Mouse (Mus musculus) thymus, postnatal 4 days (tissue): ENCODE data around the gene Ttc6.

ENCODE experiments used
- DNase-seq: peaks from one replicate; pipeline ENCODE4 v3.0.0; 2021

The Ttc6 gene

GRCm38 (mm10) chr12:57563909-57564308 is at the start of gene Ttc6:
Ttc6 (plus strand) TSS chr12:57564113.
- DNase-seq, result no peak

- DNase-seq, result no peak
Observed at GRCm38 (mm10) chr12:57514552-57514951, 49.4 kb upstream of the Ttc6 start.

- no peak for DNase-seq
Observed at GRCm38 (mm10) chr12:57515702-57516377, 48.1 kb upstream of the Ttc6 start.

- DNase-seq, result no peak
Observed at GRCm38 (mm10) chr12:57528335-57528734, 35.6 kb upstream of the Ttc6 start.

- no peak for DNase-seq
Observed at GRCm38 (mm10) chr12:57530474-57530873, 33.4 kb upstream of the Ttc6 start.

GRCm38 (mm10) chr12:57534517-57534878 is 29.4 kb upstream of the Ttc6 start:
- no peak for DNase-seq

DNA sequence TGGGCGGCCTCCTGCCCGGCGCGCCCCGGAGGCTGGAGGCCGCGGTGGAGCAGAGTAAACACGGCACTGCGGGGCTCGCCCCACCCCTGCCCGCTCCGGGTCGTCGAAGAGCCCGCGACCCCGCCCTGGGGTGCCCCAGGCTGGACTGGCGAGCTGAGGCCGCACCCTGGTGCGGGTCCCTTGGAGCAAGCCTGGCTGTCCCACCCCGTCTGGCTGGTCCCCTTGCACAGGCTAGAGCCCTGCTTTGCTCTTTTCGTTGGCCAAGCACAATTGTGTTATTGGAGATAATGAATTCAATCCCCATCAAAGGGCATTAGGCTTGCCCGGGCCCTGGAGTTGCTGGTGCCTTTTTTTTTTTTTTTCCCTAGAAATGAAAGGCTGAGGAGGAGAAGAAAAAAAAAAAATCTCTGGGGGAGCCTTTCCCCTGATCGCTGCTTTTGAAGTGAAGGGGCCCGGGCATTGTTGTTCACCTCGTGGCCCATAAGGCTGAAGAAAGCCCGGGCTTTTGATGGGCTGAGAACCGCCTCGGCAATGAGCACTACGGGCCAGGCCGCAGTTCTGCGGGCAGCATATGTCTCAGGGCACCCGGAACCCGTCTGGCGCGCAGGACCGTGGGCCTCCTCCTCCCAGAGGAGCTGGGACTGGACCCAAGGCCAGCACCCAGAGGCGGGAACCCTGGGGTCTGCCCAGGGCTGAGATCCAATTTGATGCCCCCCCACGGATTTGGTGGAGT is 28.9 kb upstream of the Ttc6 start:
- DNase-seq, result no peak

- DNase-seq, result no peak
Observed at GRCm38 (mm10) chr12:57536056-57536908, 27.6 kb upstream of the Ttc6 start.

DNA sequence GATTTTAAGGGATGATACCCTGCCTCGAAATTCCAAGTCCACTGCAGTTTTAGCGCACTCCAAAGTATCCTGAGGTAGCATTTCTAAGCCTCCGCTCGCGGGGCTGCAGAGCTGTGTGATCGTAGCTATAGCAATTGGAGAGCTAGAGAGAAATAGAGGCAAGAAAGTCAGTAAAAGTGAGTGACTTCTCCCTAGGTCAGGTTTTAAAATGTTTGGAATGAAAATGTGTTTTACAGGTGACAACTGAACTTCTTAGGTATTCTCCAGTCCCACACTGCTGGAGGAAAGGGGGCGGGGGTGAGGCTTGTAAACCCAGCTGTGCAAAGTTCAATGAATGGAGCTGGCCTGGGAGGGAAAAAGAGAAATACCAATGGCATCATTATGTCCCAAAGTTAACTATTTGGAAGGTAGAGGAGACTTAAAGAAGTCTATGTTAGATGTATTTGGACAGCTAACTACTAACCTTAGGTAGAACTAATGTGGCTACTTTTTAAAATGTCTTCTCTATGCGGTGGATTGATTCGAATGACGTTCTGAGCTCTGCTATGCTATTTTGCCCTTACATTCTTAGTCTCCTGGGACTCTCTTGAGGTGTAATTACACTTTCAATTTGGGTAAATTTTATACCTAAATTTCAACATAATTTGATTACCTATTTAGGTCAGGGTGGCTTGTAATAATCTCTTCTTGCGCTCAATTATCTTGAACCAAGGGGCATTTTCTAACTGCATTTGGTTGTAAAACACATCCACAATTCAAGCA is 26.8 kb upstream of the Ttc6 start:
- DNase-seq, result no peak

GRCm38 (mm10) chr12:57537791-57538587 is 25.9 kb upstream of the Ttc6 start:
- no peak for DNase-seq

DNA sequence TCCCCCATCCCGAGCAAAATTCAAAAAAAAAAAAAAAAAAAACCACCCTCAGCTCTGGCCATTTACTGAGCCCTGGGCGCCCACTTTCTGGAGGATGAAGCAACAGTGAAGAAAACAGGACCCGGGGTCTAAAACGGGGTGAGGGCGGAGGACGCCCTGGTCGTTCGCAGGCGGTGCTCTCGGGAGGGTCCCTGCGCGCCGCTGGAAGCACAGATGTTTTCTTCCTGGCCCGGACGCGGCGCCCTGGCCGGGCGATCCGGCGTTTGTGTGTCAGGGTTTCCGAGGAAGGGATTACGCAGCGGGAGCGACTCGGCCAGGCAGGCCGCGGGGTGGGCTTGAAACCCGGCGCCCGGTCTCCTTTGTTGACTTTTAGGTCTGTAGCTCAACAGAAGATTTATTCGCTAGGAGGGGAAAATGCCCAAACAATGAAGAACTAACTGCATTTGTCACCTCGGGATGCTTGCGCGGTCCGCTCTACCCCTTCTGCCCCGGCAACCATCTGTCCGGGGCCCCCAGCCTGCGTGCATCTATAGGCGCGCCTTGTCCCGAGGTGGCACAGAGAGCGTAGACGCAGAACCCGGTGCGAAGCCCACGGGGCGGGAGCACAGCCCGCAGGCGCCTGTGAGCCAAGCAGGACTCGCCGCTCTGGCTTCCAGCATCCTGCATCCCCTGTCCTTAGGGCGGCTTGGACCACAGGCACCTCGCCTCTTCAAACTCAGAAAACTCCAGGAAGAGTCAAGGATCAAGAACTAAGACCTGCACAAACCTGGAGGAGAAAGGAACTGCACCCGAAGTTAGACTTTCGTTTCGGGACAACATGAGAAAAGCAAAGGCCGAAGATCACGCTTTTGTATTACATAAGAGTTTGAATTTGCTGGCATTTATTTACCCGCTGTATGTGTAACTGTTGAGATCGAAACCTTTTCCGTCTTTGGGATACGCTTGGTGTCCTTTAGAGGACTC is 25.0 kb upstream of the Ttc6 start:
- DNase-seq, result no peak

- DNase-seq, result no peak
Observed at GRCm38 (mm10) chr12:57539551-57539985, 24.3 kb upstream of the Ttc6 start.

DNA sequence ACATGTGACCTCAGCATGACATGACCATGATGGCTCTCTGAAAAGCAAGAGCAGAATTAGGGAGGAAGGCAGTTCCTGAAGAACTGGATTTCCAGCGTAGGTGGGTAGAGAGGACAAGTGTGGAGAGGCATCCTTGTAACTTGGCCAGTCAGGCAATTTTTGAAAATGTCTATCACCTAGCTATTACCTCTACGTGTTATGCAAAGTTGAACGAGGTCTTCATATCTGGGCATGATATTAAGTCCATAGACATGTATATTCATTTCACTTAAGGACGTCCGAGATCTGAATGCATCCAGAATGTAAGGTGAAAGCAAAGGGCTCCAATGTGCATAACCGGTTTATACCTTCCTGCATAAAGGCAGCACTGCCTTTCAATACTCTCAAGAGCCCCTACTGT is 22.8 kb upstream of the Ttc6 start:
- no peak for DNase-seq

DNA sequence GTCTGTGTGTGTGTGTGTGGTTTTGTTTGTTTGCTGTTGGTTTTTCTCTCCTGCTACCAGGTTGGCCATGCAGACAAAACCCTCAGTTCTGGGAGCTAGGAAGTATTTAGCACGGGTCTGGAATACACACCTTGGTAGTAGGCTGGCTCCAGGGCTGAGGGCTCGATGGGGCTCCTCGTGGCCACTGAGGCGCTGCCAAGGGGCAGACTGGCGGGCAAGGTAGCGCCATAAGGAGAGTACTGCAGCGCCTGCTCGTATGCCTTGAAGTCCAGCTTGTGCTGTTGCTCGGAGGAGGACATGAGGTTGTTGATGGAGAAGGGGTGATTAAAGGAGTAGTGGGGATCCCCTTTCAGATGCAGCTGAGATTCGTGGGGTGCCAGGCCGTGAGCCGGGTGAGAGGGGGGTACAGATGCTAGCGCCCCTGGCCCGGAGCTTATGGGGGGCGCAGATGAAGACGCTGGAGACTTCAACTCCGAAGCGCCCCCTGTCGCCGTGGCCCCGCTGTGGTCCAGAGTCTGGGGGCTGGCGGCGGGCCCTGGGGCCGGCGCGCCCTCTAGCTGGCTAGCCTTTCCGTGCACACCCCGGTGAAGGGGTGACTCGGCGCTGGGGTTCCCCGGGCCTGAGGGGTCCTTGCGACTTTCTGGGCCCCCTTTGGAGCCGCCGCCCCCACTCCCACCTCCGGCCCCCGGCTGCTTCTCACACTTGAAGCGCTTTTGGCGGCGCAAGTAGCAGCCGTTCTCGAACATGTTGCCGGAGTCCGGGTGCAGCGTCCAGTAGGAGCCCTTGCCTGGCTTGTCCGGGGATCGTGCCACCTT is 21.8 kb upstream of the Ttc6 start:
- peak; percentile 59 for DNase-seq

DNA sequence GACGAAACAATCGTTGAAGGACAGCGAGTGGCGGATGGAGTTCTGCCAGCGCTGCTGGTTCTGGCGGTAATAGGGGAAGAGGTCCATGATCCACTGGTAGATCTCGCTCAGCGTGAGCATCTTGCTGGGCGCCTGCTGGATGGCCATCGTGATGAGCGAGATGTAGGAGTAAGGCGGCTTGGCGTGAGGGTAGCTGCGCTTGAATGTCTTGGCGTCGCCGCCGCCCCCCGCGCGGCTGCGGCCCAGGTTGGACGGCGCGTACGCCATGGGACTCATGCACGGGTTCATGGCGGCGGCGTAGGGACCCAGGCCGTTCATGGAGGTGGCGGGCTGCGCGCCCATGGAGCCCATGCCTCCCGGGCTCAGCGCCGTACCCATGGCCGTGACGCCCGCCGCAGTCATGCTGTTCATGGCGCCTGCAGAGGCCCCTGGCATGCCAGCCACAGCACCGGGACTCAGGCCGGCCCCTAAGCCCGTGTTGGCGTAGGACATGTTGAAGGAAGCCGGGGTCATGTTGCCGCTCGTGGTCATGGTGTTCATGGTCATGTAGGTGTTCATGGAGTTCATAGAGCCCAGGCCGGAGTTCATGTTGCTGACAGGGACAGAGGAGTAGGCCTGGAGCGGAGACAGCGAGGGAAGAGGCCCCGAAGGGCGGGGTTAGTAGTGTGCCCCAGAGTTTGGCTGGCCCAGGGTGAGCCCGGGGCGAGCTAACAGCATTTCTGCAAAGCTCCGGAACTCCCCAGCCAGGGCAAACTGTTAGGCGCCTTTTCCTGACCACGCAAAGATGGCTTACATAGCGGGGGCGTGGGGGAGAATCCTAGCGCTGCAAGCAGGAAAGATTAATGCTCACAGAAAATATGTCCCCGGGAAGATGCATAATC is 20.9 kb upstream of the Ttc6 start:
- no peak for DNase-seq

DNA sequence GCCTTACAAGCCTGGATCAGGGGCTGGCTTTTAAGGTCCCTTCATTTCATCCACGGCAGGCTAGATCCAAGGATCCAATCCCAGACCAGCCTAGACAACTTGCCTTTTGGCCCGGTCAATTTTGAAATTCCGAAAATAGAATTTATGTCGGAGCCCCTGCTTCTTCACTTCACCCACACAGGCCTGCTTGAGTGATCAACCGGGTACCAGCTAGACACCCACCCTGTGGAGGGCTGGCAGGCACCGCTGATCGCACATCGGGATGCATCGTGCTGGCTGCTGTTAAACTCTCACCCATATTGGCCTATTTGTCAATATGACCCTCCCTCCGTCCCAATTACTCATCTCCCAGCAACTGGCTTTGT is 20.3 kb upstream of the Ttc6 start:
- no peak for DNase-seq

DNA sequence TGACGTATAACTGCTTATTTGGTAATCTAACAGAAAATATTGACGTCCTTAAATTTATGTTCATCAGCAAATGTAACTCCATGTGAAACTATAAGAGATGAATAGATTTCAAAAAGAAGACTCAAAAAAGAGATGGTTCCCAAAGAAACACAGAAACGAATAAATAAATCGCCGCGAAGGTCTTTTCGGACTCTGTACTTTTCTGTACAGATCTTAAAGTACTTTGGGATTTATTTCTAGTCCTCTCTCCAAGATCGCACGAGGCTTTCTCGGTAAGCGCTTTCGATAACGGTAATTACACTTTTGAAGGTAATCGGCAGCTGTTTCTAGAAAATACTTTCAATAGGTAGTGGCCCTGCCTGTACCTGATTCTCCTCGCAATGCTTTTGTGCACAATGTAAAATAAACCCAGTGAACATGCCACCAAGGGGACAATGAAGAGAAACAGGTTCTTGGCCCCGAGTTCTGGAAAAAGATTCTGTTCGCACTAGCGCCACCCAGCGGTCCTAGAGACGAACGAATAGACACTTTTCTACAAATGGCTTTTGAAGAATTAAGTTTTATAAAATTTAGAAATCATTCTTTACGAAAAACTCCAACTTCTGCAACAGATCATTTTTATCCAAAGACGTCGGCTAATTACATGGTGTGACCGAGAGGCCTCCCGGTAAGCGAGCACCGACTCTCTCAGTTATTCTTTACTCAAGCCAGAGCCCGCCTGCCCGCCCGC is 19.1 kb upstream of the Ttc6 start:
- DNase-seq, result peak; percentile 67
